Comparison of ENCODE assay signal across 25 mouse cellular contexts in the genomic region with DNA sequence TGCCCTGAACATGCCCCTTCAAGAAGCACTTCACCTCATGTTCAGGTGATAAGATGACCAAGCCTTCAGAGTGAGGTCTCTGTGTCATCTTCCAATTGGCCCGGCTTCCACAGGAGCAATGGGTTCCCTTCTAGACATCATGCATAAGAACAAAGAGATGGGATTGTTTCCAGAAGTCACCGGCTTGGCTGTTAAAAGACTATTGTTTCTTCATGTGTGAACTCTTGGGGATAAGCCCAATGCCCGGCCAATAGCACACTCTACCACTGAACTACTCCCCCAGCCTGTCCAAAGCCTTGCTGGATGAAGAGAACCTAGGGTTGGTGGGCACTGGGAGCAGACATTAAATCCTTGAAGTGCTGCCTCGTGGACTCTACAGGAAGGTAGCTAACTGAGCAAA. TPM values are rescaled to one million over a fixed set of nuclear protein-coding genes. Genes with fewer than 3 reads are reported as not detected.
DNase-seq lines count a peak whose midpoint lies in the region; ATAC-seq and TF ChIP-seq lines count a peak whose summit lies in the region.
"Had no signal": no experiment of that assay in that cellular context is flagged by ENCODE, and none has a peak within 500 bp of the region (broad histone marks: within the 10 kb centered on the region; RNA-seq: fewer than 3 reads in every experiment).

No protein-coding gene starts in this region.

- peak overlapping the region; percentile 84 for H3K27ac ChIP-seq in heart, adult 2 months
- no peak overlapping the region for H3K27ac ChIP-seq in kidney, embryonic 14.5 days (ENCODE audit: low read depth, low read length)
- H3K27ac ChIP-seq in embryonic fibroblast, embryonic 13.5 days (ENCODE audit: insufficient read depth, low read length) = peak overlapping the region; percentile 93
- no peak overlapping the region for H3K27ac ChIP-seq in forebrain, embryonic 11.5 days (ENCODE audit: low read depth, low read length)
- H3K27ac ChIP-seq: embryonic facial prominence, embryonic 13.5 days; hindbrain, embryonic 13.5 days; layer of hippocampus, adult 2 months; liver, embryonic 14.5 days had no signal

- TF ChIP-seq POLR2A in heart, adult 2 months (IDR thresholded peaks at IDR 0.05; ENCODE audit: insufficient read depth, low read depth, low read length) = no peak
- no peak for TF ChIP-seq POLR2A in embryonic fibroblast, embryonic 13.5 days (IDR thresholded peaks at IDR 0.05; ENCODE audit: low read depth, low read length)

- peak overlapping the region; percentile 18 for H3ac ChIP-seq in C2C12 (ENCODE audit: control insufficient read depth, insufficient read length, low read depth)

- no peaks in the 10 kb centered on the region for H3K9me3 ChIP-seq in kidney, embryonic 14.5 days (ENCODE audit: control insufficient read depth, low read length)
- no peaks in the 10 kb centered on the region for H3K9me3 ChIP-seq in forebrain, embryonic 11.5 days (ENCODE audit: control insufficient read depth, low read length)
- H3K9me3 ChIP-seq: embryonic facial prominence, embryonic 13.5 days; hindbrain, embryonic 13.5 days had no signal

- peaks cover 36% of the 10 kb centered on the region for H3K4me1 ChIP-seq in heart, adult 2 months (ENCODE audit: control insufficient read depth, insufficient read depth, low read length)
- no peaks in the 10 kb centered on the region for H3K4me1 ChIP-seq in kidney, embryonic 14.5 days (ENCODE audit: control insufficient read depth, insufficient read depth, low read length)
- H3K4me1 ChIP-seq in embryonic fibroblast, embryonic 13.5 days (ENCODE audit: control insufficient read depth, insufficient read depth, low read length) = peaks cover 12% of the 10 kb centered on the region; the same call in 1 of the 2 replicates
- H3K4me1 ChIP-seq in forebrain, embryonic 11.5 days (replicated peaks; ENCODE audit: control insufficient read depth, insufficient read depth, low read length) = no peaks in the 10 kb centered on the region
- H3K4me1 ChIP-seq: embryonic facial prominence, embryonic 13.5 days; hindbrain, embryonic 13.5 days had no signal

- DNase-seq in heart, adult 2 months = peak in 1 of 2 experiments; percentile 38
- DNase-seq in heart, postnatal 25 days (ENCODE audit: low spot score) = no peak
- DNase-seq in kidney, adult 9 months = peak; percentile 23
- DNase-seq in forebrain, embryonic 11.5 days (ENCODE audit: low spot score) = no peak
- no peak for DNase-seq in right cerebral cortex, postnatal 4 days
- DNase-seq: adrenal gland, adult 8-10 months; cerebellum, adult 18-20 months; cerebellum, postnatal 14 days; lung, embryonic 14.5 days had no signal

- no peak overlapping the region for H3K4me2 ChIP-seq in kidney, embryonic 14.5 days (replicated peaks; ENCODE audit: low read depth, low read length)
- H3K4me2 ChIP-seq in forebrain, embryonic 11.5 days (ENCODE audit: low read depth, low read length, severe bottlenecking) = no peak overlapping the region
- H3K4me2 ChIP-seq: embryonic facial prominence, embryonic 13.5 days; hindbrain, embryonic 13.5 days; lung, embryonic 14.5 days had no signal

- no peak for ATAC-seq in kidney, embryonic 14.5 days (ENCODE audit: low FRiP score, low TSS enrichment)
- no peak for ATAC-seq in forebrain, embryonic 11.5 days (replicated peaks; ENCODE audit: low FRiP score)
- ATAC-seq: activated CD4-positive, CD25-positive, alpha-beta regulatory T cell, adult 4 months; forebrain, embryonic 14.5 days; inflammation-experienced regulatory T-cells, adult 6 months; midbrain, embryonic 16.5 days had no signal

- 55% methylated on average over 4 of the region's 4 CpGs for WGBS in heart, adult 2 months
- 86% methylated on average over 4 of the region's 4 CpGs for WGBS in kidney, embryonic 14.5 days
- WGBS in forebrain, embryonic 11.5 days = 86% methylated on average over 4 of the region's 4 CpGs

- no peak overlapping the region for H3K4me3 ChIP-seq in heart, adult 2 months
- no peak overlapping the region for H3K4me3 ChIP-seq in kidney, embryonic 14.5 days (ENCODE audit: low read length)
- no peak overlapping the region for H3K4me3 ChIP-seq in C2C12 (ENCODE audit: insufficient read depth, poor library complexity, severe bottlenecking)
- H3K4me3 ChIP-seq in embryonic fibroblast, embryonic 13.5 days (ENCODE audit: insufficient read depth, low read length) = no peak overlapping the region
- H3K4me3 ChIP-seq in forebrain, embryonic 11.5 days (ENCODE audit: low read depth, low read length) = no peak overlapping the region
- H3K4me3 ChIP-seq: embryonic facial prominence, embryonic 13.5 days; hindbrain, embryonic 13.5 days; layer of hippocampus, adult 2 months had no signal

- no peak overlapping the region for H3K9ac ChIP-seq in heart, adult 2 months (ENCODE audit: low read depth, low read length)
- H3K9ac ChIP-seq in kidney, embryonic 14.5 days (ENCODE audit: low read depth, low read length) = no peak overlapping the region
- H3K9ac ChIP-seq in forebrain, embryonic 11.5 days (ENCODE audit: low read length) = no peak overlapping the region
- H3K9ac ChIP-seq: embryonic facial prominence, embryonic 13.5 days; hindbrain, embryonic 13.5 days; liver, embryonic 14.5 days; lung, embryonic 14.5 days had no signal

- H3K79me3 ChIP-seq in C2C12 (ENCODE audit: low read depth) = peaks cover 6% of the 10 kb centered on the region

- H3K36me3 ChIP-seq in heart, adult 2 months (ENCODE audit: control insufficient read depth, insufficient read depth, low read length) = no peaks in the 10 kb centered on the region
- H3K36me3 ChIP-seq in kidney, embryonic 14.5 days (ENCODE audit: control insufficient read depth, insufficient read depth, low read length) = no peaks in the 10 kb centered on the region
- peaks cover 10% of the 10 kb centered on the region for H3K36me3 ChIP-seq in C2C12 (ENCODE audit: control insufficient read depth, insufficient read depth)
- no peaks in the 10 kb centered on the region for H3K36me3 ChIP-seq in forebrain, embryonic 11.5 days (ENCODE audit: control insufficient read depth, insufficient read depth, low read length)
- H3K36me3 ChIP-seq: embryonic facial prominence, embryonic 13.5 days; hindbrain, embryonic 13.5 days had no signal

- no peaks in the 10 kb centered on the region for H3K79me2 ChIP-seq in heart, adult 2 months (replicated peaks; ENCODE audit: control insufficient read depth, insufficient read depth, low read length)
- peaks cover 46% of the 10 kb centered on the region for H3K79me2 ChIP-seq in C2C12 (ENCODE audit: control insufficient read depth, insufficient read depth)

- TF ChIP-seq CTCF in heart, adult 2 months (IDR thresholded peaks at IDR 0.05) = no peak
- no peak for TF ChIP-seq CTCF in C2C12 (IDR thresholded peaks at IDR 0.05; ENCODE audit: control insufficient read depth, insufficient read depth, insufficient read length)
- no peak for TF ChIP-seq CTCF in embryonic fibroblast, embryonic 13.5 days (IDR thresholded peaks at IDR 0.05; ENCODE audit: borderline replicate concordance, insufficient read depth, low read length)

- 0 out of 2 replicates have a peak, but pooled peaks have one; percentile 37 for TF ChIP-seq EP300 in heart, adult 2 months (IDR thresholded peaks at IDR 0.05; ENCODE audit: insufficient read depth, low read depth, low read length)

- intact Hi-C loops in heart, adult 2 months (cut with DNase I) = no loop called here
- intact Hi-C loops in heart, postnatal 25 days (cut with DNase I) = no loop called here

- no peaks in the 10 kb centered on the region for H3K27me3 ChIP-seq in heart, adult 2 months (ENCODE audit: control insufficient read depth, insufficient read depth, low read length)
- no peaks in the 10 kb centered on the region for H3K27me3 ChIP-seq in kidney, embryonic 14.5 days (ENCODE audit: control insufficient read depth, insufficient read depth, low read length)
- H3K27me3 ChIP-seq in C2C12 (ENCODE audit: control insufficient read depth, insufficient read depth, insufficient read length) = no peaks in the 10 kb centered on the region
- H3K27me3 ChIP-seq in forebrain, embryonic 11.5 days (ENCODE audit: control insufficient read depth, insufficient read depth, low read length) = no peaks in the 10 kb centered on the region
- H3K27me3 ChIP-seq: embryonic facial prominence, embryonic 13.5 days; hindbrain, embryonic 13.5 days had no signal

TF ChIP-seq in C2C12, 6 proteins besides CTCF, POLR2A, EP300 and RAD21:
- no peak for TF ChIP-seq MYOD1 (IDR thresholded peaks at IDR 0.05; ENCODE audit: control insufficient read depth, insufficient read length, low read depth)

RNA-seq across cellular contexts. Expression of gene Nuak2, which starts 29.6 kb away (rescaled TPM):
- 1 to 10 TPM; 4.1 to 4.3 TPM for total RNA-seq in heart, adult 2 months (2021)
- 2.8 and 4.0 TPM in 2 replicates for polyA plus RNA-seq in heart, adult 2 months (2012; rRNA removed)
- total RNA-seq in heart, postnatal 25 days (2021) = 1 to 10 TPM; 4.1 to 4.3 TPM
- polyA plus RNA-seq in kidney, embryonic 14.5 days (2014; fragmentation: Nextera tagmentation; extraction: Ambion mirVana) = 1.4 and 2.3 TPM in 2 replicates
- polyA plus RNA-seq in C2C12 (2012; fragmentation: generic; extraction: Trizol) = 11.7 TPM
- polyA plus RNA-seq in embryonic fibroblast, embryonic 13.5 days (2011; ENCODE audit: insufficient read length, low read depth, missing spikeins) = 9.2 and 14.2 TPM in 2 replicates
- 57.7 and 63.4 TPM in 2 replicates for polyA plus RNA-seq in forebrain, embryonic 11.5 days (2014; fragmentation: Nextera tagmentation; extraction: Ambion mirVana)

RNA-seq across cellular contexts. Expression of gene Tmcc2, which starts 45.6 kb away (rescaled TPM):
- total RNA-seq in heart, adult 2 months (2021) = 10 to 100 TPM; 21.9 to 25.4 TPM
- 17.5 and 19.4 TPM in 2 replicates for polyA plus RNA-seq in heart, adult 2 months (2012; rRNA removed)
- 10 to 100 TPM; 17.0 to 18.5 TPM for total RNA-seq in heart, postnatal 25 days (2021)
- 5.5 and 6.2 TPM in 2 replicates for polyA plus RNA-seq in kidney, embryonic 14.5 days (2014; fragmentation: Nextera tagmentation; extraction: Ambion mirVana)
- polyA plus RNA-seq in C2C12 (2012; fragmentation: generic; extraction: Trizol) = 37.3 TPM
- polyA plus RNA-seq in embryonic fibroblast, embryonic 13.5 days (2011; ENCODE audit: insufficient read length, low read depth, missing spikeins) = 11.6 and 12.6 TPM in 2 replicates
- 13.3 and 16.1 TPM in 2 replicates for polyA plus RNA-seq in forebrain, embryonic 11.5 days (2014; fragmentation: Nextera tagmentation; extraction: Ambion mirVana)

RNA-seq across cellular contexts. Expression of gene Klhdc8a, which starts 47.1 kb away (rescaled TPM):
- 10 to 100 TPM; 15.4 to 21.0 TPM for total RNA-seq in heart, adult 2 months (2021)
- 15.9 and 18.7 TPM in 2 replicates for polyA plus RNA-seq in heart, adult 2 months (2012; rRNA removed)
- 10 to 100 TPM; 22.3 to 28.8 TPM for total RNA-seq in heart, postnatal 25 days (2021)
- 1.3 and 1.4 TPM in 2 replicates for polyA plus RNA-seq in kidney, embryonic 14.5 days (2014; fragmentation: Nextera tagmentation; extraction: Ambion mirVana)
- 19.0 TPM for polyA plus RNA-seq in C2C12 (2012; fragmentation: generic; extraction: Trizol)
- polyA plus RNA-seq in embryonic fibroblast, embryonic 13.5 days (2011; ENCODE audit: insufficient read length, low read depth, missing spikeins) = 10.5 and 16.1 TPM in 2 replicates
- 0.99 and 1.1 TPM in 2 replicates for polyA plus RNA-seq in forebrain, embryonic 11.5 days (2014; fragmentation: Nextera tagmentation; extraction: Ambion mirVana)
- total RNA-seq: granulocyte monocyte progenitor cell, adult 5-6 weeks; megakaryocyte-erythroid progenitor cell, adult 5-6 weeks; MEL; neutrophil, adult 5-6 weeks had no signal
- polyA plus RNA-seq: activated CD4-positive, CD25-positive, alpha-beta regulatory T cell, adult 4 months; inflammation-experienced regulatory T-cells, adult 6 months; limb, embryonic 11.5 days had no signal

Comparison
In these comparisons a context has a peak if more than half of its experiments do, and no peak if none do; other contexts are left out.
1. H3K27ac ChIP-seq: peak in heart, adult 2 months (single experiment) and embryonic fibroblast, embryonic 13.5 days (single experiment); none in kidney, embryonic 14.5 days (single experiment) and forebrain, embryonic 11.5 days (single experiment).